Mouse (Mus musculus) CH12.LX (cell line): ENCODE results near the gene Kcnj1. TPM values are rescaled to one million over a fixed set of nuclear protein-coding genes. Genes with fewer than 3 reads are reported as not detected.
A peak's percentile ranks its signal among the peaks of the same experiment; 100 is the strongest.

ENCODE experiments used
- DNase-seq: peaks from one replicate; pipeline ENCODE4 v3.0.0-alpha.2; 2013; ENCODE audit errors: extremely low read depth
- H3K27ac ChIP-seq: 2 replicates; pipeline ENCODE4 v1.5.1; 2012; ENCODE audit warnings: low read depth, mild to moderate bottlenecking, control low read depth, moderate library complexity; ENCODE audit not compliant: insufficient read depth
- H3K27me3 ChIP-seq: replicated peaks from 2 replicates; pipeline ENCODE3; 2012; ENCODE audit warnings: inconsistent platforms
- H3K36me3 ChIP-seq, 2 experiments: replicated peaks in 1 of 2; 2 replicates each; pipeline versions ENCODE3 to v1.6.1; 2012; ENCODE audit warnings: inconsistent platforms in 1 of 2, low read length in 1 of 2, mild to moderate bottlenecking in 1 of 2, mixed read lengths in 1 of 2, moderate library complexity in 1 of 2; ENCODE audit not compliant: control insufficient read depth in 1 of 2, insufficient read depth in 1 of 2
- H3K4me1 ChIP-seq, 2 experiments: 2 replicates each; pipeline ENCODE4 v1.6.1; 2012; ENCODE audit warnings: inconsistent platforms in 1 of 2, moderate library complexity in 1 of 2; ENCODE audit not compliant: insufficient read depth in 2 of 2, control insufficient read depth in 1 of 2
- H3K4me2 ChIP-seq: 2 replicates; pipeline ENCODE4 v1.6.1; 2012; ENCODE audit warnings: low read depth, mild to moderate bottlenecking, control low read depth; ENCODE audit not compliant: poor library complexity, insufficient read depth, severe bottlenecking
- H3K4me3 ChIP-seq, 3 experiments: fragments of 150-350 bp in 1 of 3; sonication (generic) in 1 of 3; replicated peaks in 1 of 3; 2 replicates each; pipeline versions ENCODE3 to v1.5.1; 2011 to 2012; ENCODE audit warnings: low read depth in 2 of 3, low read length in 2 of 3, mild to moderate bottlenecking in 2 of 3, moderate library complexity in 2 of 3, control low read depth in 1 of 3, improper control_type of control experiment in 1 of 3, inconsistent platforms in 1 of 3, mixed read lengths in 1 of 3; ENCODE audit not compliant: poor library complexity in 1 of 3
- H3K79me2 ChIP-seq: replicated peaks from 2 replicates; pipeline ENCODE4 v1.6.1; 2012; ENCODE audit warnings: mild to moderate bottlenecking, moderate library complexity; ENCODE audit not compliant: control insufficient read depth, poor library complexity, insufficient read depth, severe bottlenecking; ENCODE audit errors: extremely low read depth
- H3K9ac ChIP-seq: 2 replicates; pipeline ENCODE4 v1.6.1; 2012; ENCODE audit warnings: low read depth, mild to moderate bottlenecking, control low read depth, moderate library complexity; ENCODE audit not compliant: insufficient read depth
- H3K9me3 ChIP-seq: replicated peaks from 2 replicates; pipeline ENCODE3; 2012; ENCODE audit warnings: low read length, inconsistent platforms, mixed read lengths
- BHLHE40 ChIP-seq: IDR thresholded peaks from 2 replicates; pipeline ENCODE4 v1.6.1; 2011; ENCODE audit warnings: mild to moderate bottlenecking, low read depth, low read length, improper control_type of control experiment
- CHD2 ChIP-seq: IDR thresholded peaks from 2 replicates; pipeline ENCODE4 v1.6.1; 2011; ENCODE audit warnings: low read length, improper control_type of control experiment
- CTCF ChIP-seq, 2 experiments: IDR thresholded peaks in 1 of 2; conservative IDR thresholded peaks in 1 of 2; 2 replicates each; pipeline ENCODE4 v1.5.1; 2011 to 2012; ENCODE audit warnings: low read depth in 2 of 2, low read length in 2 of 2, improper control_type of control experiment in 1 of 2, inconsistent platforms in 1 of 2, mild to moderate bottlenecking in 1 of 2, moderate library complexity in 1 of 2
- GABPA ChIP-seq: IDR thresholded peaks from 2 replicates; pipeline ENCODE4 v1.6.1; 2012; ENCODE audit warnings: low read depth, low read length, improper control_type of control experiment, inconsistent platforms; ENCODE audit not compliant: insufficient replicate concordance
- HCFC1 ChIP-seq: IDR thresholded peaks from 2 replicates; pipeline ENCODE4 v1.6.1; 2012; ENCODE audit warnings: low read depth, mild to moderate bottlenecking, inconsistent platforms, low read length, improper control_type of control experiment
- MAX ChIP-seq: IDR thresholded peaks from 2 replicates; pipeline ENCODE4 v1.6.1; 2011; ENCODE audit warnings: low read length, improper control_type of control experiment
- MEF2A ChIP-seq: IDR thresholded peaks from 2 replicates; pipeline ENCODE4 v1.6.1; 2014; ENCODE audit warnings: low read depth, mild to moderate bottlenecking, inconsistent platforms, low read length, improper control_type of control experiment, borderline replicate concordance
- MXI1 ChIP-seq: IDR thresholded peaks from 2 replicates; pipeline ENCODE4 v1.6.1; 2011; ENCODE audit warnings: mild to moderate bottlenecking, low read depth, low read length, improper control_type of control experiment
- PAX5 ChIP-seq: IDR thresholded peaks from 2 replicates; pipeline ENCODE4 v1.6.1; 2012; ENCODE audit warnings: low read length, inconsistent platforms, mixed read lengths
- RAD21 ChIP-seq: IDR thresholded peaks from 2 replicates; pipeline ENCODE4 v1.6.1; 2011; ENCODE audit warnings: low read depth, mild to moderate bottlenecking, low read length, improper control_type of control experiment, moderate library complexity
- RCOR1 ChIP-seq: conservative IDR thresholded peaks from 2 replicates; pipeline ENCODE4 v1.6.1; 2012; ENCODE audit warnings: low read depth, mild to moderate bottlenecking, inconsistent platforms, low read length, improper control_type of control experiment
- SIN3A ChIP-seq: IDR thresholded peaks from 2 replicates; pipeline ENCODE4 v1.6.1; 2012; ENCODE audit warnings: low read length, improper control_type of control experiment, inconsistent platforms
- SMC3 ChIP-seq: IDR thresholded peaks from 2 replicates; pipeline ENCODE4 v1.6.1; 2011; ENCODE audit warnings: low read depth, low read length, improper control_type of control experiment
- TBP ChIP-seq: conservative IDR thresholded peaks from 2 replicates; pipeline ENCODE4 v1.6.1; 2011; ENCODE audit warnings: low read depth, low read length, improper control_type of control experiment
- TCF12 ChIP-seq: IDR thresholded peaks from 2 replicates; pipeline ENCODE4 v1.6.1; 2014; ENCODE audit warnings: low read depth, mild to moderate bottlenecking, inconsistent platforms, low read length, improper control_type of control experiment
- UBTF ChIP-seq: IDR thresholded peaks from 2 replicates; pipeline ENCODE4 v1.6.1; 2012; ENCODE audit warnings: low read depth, mild to moderate bottlenecking, inconsistent platforms, low read length, improper control_type of control experiment, moderate library complexity
- USF2 ChIP-seq: conservative IDR thresholded peaks from 2 replicates; pipeline ENCODE4 v1.6.1; 2011; ENCODE audit warnings: low read depth, low read length, improper control_type of control experiment
- ZKSCAN1 ChIP-seq: IDR thresholded peaks from 2 replicates; pipeline ENCODE4 v1.6.1; 2012; ENCODE audit warnings: low read depth, inconsistent platforms, low read length, improper control_type of control experiment, borderline replicate concordance
- dilution Hi-C: fragments of 300-500 bp; cut with MboI; formaldehyde crosslinking; loops from 2 replicates; pipeline ENCODE4 v1.14.3; 2020; ENCODE audit warnings: low sequenced_read_pairs; ENCODE audit not compliant: extremely low pct_unique_long_range_greater_than_20kb, extremely low pct_ligation_motif_present
- in situ Hi-C: fragments of 300-500 bp; cut with MboI; formaldehyde crosslinking; loops from 3 replicates; pipeline ENCODE4 v1.14.3; 2019; ENCODE audit warnings: low sequenced_read_pairs, low pct_ligation_motif_present, low pct_unique_long_range_greater_than_20kb, mixed read lengths
- polyA plus RNA-seq: library from polyadenylated mRNA; unstranded; fragments of >175 nt; gene quantifications from 2 replicates; pipeline ENCODE4 v1.2.1, GENCODE M21; 2012; ENCODE audit warnings: low read depth; ENCODE audit not compliant: insufficient read length
- total RNA-seq, 2 experiments: library from RNA; depleted of rRNA; stranded (reverse); fragments of 300-350 nt in 1 of 2; fragments of >200 nt in 1 of 2; gene quantifications; 2 replicates each; pipeline ENCODE4 v1.2.3; 2012 to 2014

Gene Kcnj1
- total and polyA plus RNA-seq, 3 experiments, result 0.07 to 0.11 TPM; not detected in 1

DNA sequence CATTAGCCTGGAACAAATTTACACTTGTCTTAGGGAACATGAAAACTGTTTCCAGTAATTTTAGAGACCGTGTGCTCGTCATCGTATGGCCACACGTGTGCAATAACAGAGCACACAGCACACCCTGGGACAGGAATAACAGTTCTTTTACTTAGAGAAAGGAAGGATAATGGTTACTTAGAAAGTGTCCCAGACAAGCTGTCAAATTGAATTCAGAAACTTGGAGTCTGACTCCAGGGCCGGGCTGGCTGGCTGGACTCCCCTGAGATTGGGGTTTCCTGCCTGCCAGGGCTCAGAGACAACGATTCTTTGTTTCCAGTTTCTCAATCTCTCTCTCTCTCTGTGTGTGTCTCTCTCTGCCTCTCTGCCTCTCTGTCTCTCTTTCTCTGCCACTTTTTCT is 71.5 kb downstream of the Kcnj1 start:
- H3K4me2 ChIP-seq, result no peak overlapping the region
- H3K4me3 ChIP-seq, result no peak overlapping the region
- no peak overlapping the region for H3K9ac ChIP-seq
- H3K4me1 ChIP-seq, result peaks cover 3 to 31% of the 10 kb centered on the region in 2 experiments
- H3K79me2 ChIP-seq, result no peaks in the 10 kb centered on the region
- H3K9me3 ChIP-seq, result no peaks in the 10 kb centered on the region
- peak; percentile 11 for DNase-seq
- TF ChIP-seq HCFC1 (no peak), CHD2 (no peak), RAD21 (no peak), MXI1 (no peak), UBTF (no peak), SIN3A (no peak), SMC3 (no peak), USF2 (no peak)
- no peak overlapping the region for H3K27ac ChIP-seq
- H3K27me3 ChIP-seq, result no peaks in the 10 kb centered on the region
- dilution Hi-C loops, result no loop called here
- H3K36me3 ChIP-seq, result peaks cover 36 to 80% of the 10 kb centered on the region in 2 experiments
- in situ Hi-C loops, result no loop called here

DNA sequence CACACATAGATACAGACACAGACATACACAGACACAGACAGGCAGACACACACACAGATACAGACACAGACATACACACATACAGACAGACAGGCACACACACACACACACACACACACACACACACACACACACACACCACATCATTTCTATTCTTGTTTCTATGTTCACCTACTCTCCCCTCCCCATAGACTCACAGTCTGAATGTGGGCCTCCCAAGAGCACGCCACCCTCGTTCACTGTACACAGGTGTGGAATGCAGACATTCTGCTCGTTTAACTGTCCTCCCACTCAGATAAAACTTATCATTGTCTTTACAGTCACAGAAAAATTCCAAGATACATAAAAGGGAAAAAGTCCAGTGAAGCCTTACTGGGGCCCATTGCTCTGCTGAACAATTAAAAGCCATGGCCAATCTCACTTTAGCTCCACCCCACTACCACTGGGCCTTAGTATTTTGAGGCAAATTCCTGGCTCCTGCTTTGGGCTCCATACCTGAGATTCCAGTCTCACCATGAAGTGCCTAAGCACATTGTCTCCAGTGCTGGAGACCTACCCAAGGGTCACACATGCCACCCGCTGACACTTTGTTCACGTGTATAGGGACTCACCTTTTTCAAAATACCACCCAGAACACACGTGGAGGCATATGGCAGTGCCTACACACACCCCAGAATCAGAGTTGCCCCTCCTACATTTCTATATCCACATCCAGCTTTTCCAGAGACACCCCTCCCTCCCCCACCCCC is 72.3 kb downstream of the Kcnj1 start:
- no peak for DNase-seq
- Histone ChIP-seq H3K4me2 (no peak overlapping the region), H3K9ac (no peak overlapping the region), H3K27ac (no peak overlapping the region), H3K36me3 (peaks cover 40 to 84% of the 10 kb centered on the region in 2 experiments), H3K27me3 (no peaks in the 10 kb centered on the region), H3K4me3 (no peak overlapping the region), H3K4me1 (peaks cover 3 to 31% of the 10 kb centered on the region in 2 experiments), H3K9me3 (no peaks in the 10 kb centered on the region), H3K79me2 (no peaks in the 10 kb centered on the region)
- in situ Hi-C loops (no loop called here), dilution Hi-C loops (no loop called here)
- TF ChIP-seq GABPA, result no peak
- no peak for TF ChIP-seq MEF2A
- no peak for TF ChIP-seq MXI1
- no peak for TF ChIP-seq MAX
- no peak for TF ChIP-seq ZKSCAN1
- TF ChIP-seq BHLHE40, result no peak

DNA sequence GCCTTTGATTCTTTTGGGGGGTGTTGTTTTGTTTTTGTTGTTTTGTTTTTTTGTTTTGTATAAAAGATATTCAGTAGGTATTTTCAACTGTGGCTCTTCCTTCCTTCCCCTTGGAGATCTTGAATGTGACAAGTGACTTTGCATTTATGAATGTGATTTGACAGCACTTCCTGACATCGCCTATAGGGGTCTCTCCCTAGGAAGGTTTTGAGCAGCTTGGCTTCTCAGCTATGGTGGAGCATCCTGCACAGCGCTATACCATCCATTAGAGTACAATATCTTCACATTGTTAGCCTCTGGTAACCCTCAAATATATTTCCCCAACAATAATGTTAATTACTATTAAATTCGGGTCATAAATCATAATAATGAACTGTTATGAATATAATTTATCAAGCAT is 73.5 kb downstream of the Kcnj1 start:
- TF ChIP-seq ZKSCAN1 (no peak), TCF12 (no peak), MAX (no peak), RCOR1 (no peak), SMC3 (peak; percentile 62), SIN3A (no peak), RAD21 (peak; percentile 60), TBP (0 out of 2 replicates have a peak, but pooled peaks have one; percentile 4), PAX5 (no peak), CTCF (conservative IDR thresholded peaks at IDR 0.05 in 1 of 2, IDR thresholded peaks at IDR 0.05 in 1 of 2; ENCODE audit: low read depth in 2 of 2, low read length in 2 of 2) (peak; percentile 65 to 71)
- Histone ChIP-seq H3K4me2 (no peak overlapping the region), H3K4me3 (no peak overlapping the region), H3K79me2 (no peaks in the 10 kb centered on the region), H3K9ac (no peak overlapping the region), H3K36me3 (peaks cover 42 to 84% of the 10 kb centered on the region in 2 experiments), H3K4me1 (peaks cover 3 to 31% of the 10 kb centered on the region in 2 experiments), H3K27ac (no peak overlapping the region), H3K9me3 (no peaks in the 10 kb centered on the region), H3K27me3 (no peaks in the 10 kb centered on the region)
- in situ Hi-C loops (no loop called here), dilution Hi-C loops (no loop called here)
- peak; percentile 55 for DNase-seq
